Mouse (Mus musculus) forebrain, embryonic 16.5 days (tissue): ENCODE results near the gene Efcab6. TPM values are rescaled to one million over a fixed set of nuclear protein-coding genes. Genes with fewer than 3 reads are reported as not detected.

Experiments
- ATAC-seq: fragments of 200-750 bp; cut with Nextera tagmentation; 2 replicates; pipeline ENCODE4 v1.8.0; 2017; ENCODE audit warnings: mild to moderate bottlenecking, moderate library complexity
- H3K27ac ChIP-seq: fragments of 300-500 bp; sonication (generic); 2 replicates; pipeline ENCODE4 v1.5.1; 2014; ENCODE audit warnings: low read length, control low read depth
- H3K27me3 ChIP-seq: fragments of 300-500 bp; sonication (generic); replicated peaks from 2 replicates; pipeline ENCODE4 v1.6.1; 2014; ENCODE audit warnings: low read length; ENCODE audit not compliant: control insufficient read depth, insufficient read depth
- H3K36me3 ChIP-seq: fragments of 300-500 bp; sonication (generic); 2 replicates; pipeline ENCODE4 v1.6.1; 2014; ENCODE audit not compliant: control insufficient read depth, insufficient read depth
- H3K4me1 ChIP-seq: fragments of 300-500 bp; sonication (generic); replicated peaks from 2 replicates; pipeline ENCODE4 v1.6.1; 2014; ENCODE audit warnings: low read length; ENCODE audit not compliant: control insufficient read depth, insufficient read depth
- H3K4me2 ChIP-seq: fragments of 300-500 bp; sonication (generic); 2 replicates; pipeline ENCODE4 v1.6.1; 2014; ENCODE audit warnings: mild to moderate bottlenecking, low read length, control low read depth
- H3K4me3 ChIP-seq: fragments of 300-500 bp; sonication (generic); replicated peaks from 2 replicates; pipeline ENCODE4 v1.5.1; 2014; ENCODE audit warnings: mild to moderate bottlenecking, low read length, control low read depth
- H3K9ac ChIP-seq: fragments of 300-500 bp; sonication (generic); replicated peaks from 2 replicates; pipeline ENCODE4 v1.6.1; 2014; ENCODE audit warnings: low read depth, low read length, control low read depth
- H3K9me3 ChIP-seq: fragments of 300-500 bp; sonication (generic); 2 replicates; pipeline ENCODE4 v1.6.1; 2016; ENCODE audit warnings: low read length; ENCODE audit not compliant: control insufficient read depth
- WGBS: fragments of 180-500 bp; shearing (Covaris S2); extraction: QIAGEN DNeasy Blood & Tissue Kit; methylation state at CpG from one replicate; pipeline ENCODE4 v1.1.7; 2014; 5-methylcytosine and 5-hydroxymethylcytosine counted together
- polyA plus RNA-seq: library from polyadenylated mRNA; unstranded; fragments of >200 nt; fragmentation: Nextera tagmentation; extraction: Ambion mirVana; gene quantifications from 2 replicates; pipeline ENCODE4 v1.2.1, GENCODE M21; 2015

The Efcab6 gene
- polyA plus RNA-seq, 1 experiment from 2014 or later = 2.8 TPM

GRCm38 (mm10) chr15:83857129-83857528 is 208.1 kb downstream of the Efcab6 start:
- Histone ChIP-seq H3K36me3 (peaks cover 6% of the 10 kb centered on the region; the same call in 1 of the 2 replicates), H3K9ac (no peak overlapping the region), H3K4me3 (no peak overlapping the region), H3K27ac (no peak overlapping the region), H3K9me3 (no peaks in the 10 kb centered on the region), H3K4me2 (no peak overlapping the region), H3K27me3 (no peaks in the 10 kb centered on the region), H3K4me1 (peaks cover 13% of the 10 kb centered on the region)
- no peak for ATAC-seq
- WGBS = 20% methylated on average over 8 of the region's 8 CpGs

GRCm38 (mm10) chr15:83853400-83853811 is 211.8 kb downstream of the Efcab6 start:
- peak; percentile 49 for ATAC-seq
- H3K36me3 ChIP-seq = peaks cover 6% of the 10 kb centered on the region; the same call in 1 of the 2 replicates
- no peak overlapping the region for H3K9ac ChIP-seq
- H3K4me1 ChIP-seq = peaks cover 43% of the 10 kb centered on the region
- peak overlapping the region; percentile 42; the same call in 1 of the 2 replicates for H3K27ac ChIP-seq
- WGBS = 49% methylated on average over 5 of the region's 5 CpGs
- H3K4me2 ChIP-seq = no peak overlapping the region
- H3K9me3 ChIP-seq = no peaks in the 10 kb centered on the region
- no peak overlapping the region for H3K4me3 ChIP-seq
- H3K27me3 ChIP-seq = no peaks in the 10 kb centered on the region

GRCm38 (mm10) chr15:83848193-83848592 is 217.0 kb downstream of the Efcab6 start:
- H3K4me1 ChIP-seq = peaks cover 89% of the 10 kb centered on the region
- ATAC-seq = peak; percentile 11
- H3K27me3 ChIP-seq = no peaks in the 10 kb centered on the region
- H3K4me3 ChIP-seq = no peak overlapping the region
- H3K4me2 ChIP-seq = peak overlapping the region; percentile 31
- WGBS = 16% methylated on average over 9 of the region's 9 CpGs
- H3K36me3 ChIP-seq = no peaks in the 10 kb centered on the region
- H3K9me3 ChIP-seq = no peaks in the 10 kb centered on the region
- peak overlapping the region; percentile 23; the same call in 1 of the 2 replicates for H3K9ac ChIP-seq
- H3K27ac ChIP-seq = peak overlapping the region; percentile 94

GRCm38 (mm10) chr15:83847512-83847911 is 217.7 kb downstream of the Efcab6 start:
- Histone ChIP-seq H3K27ac (peak overlapping the region; percentile 94), H3K4me2 (peak overlapping the region; percentile 31; the same call in 1 of the 2 replicates), H3K4me1 (peaks cover 91% of the 10 kb centered on the region), H3K4me3 (no peak overlapping the region), H3K27me3 (no peaks in the 10 kb centered on the region), H3K9me3 (no peaks in the 10 kb centered on the region), H3K9ac (0 out of 2 replicates have a peak overlapping the region, but pooled peaks have one; percentile 23), H3K36me3 (no peaks in the 10 kb centered on the region)
- ATAC-seq = no peak
- 49% methylated on average over 4 of the region's 4 CpGs for WGBS

- ATAC-seq = no peak
- peak overlapping the region; percentile 94 for H3K27ac ChIP-seq
- H3K4me1 ChIP-seq = peaks cover 95% of the 10 kb centered on the region
- no peaks in the 10 kb centered on the region for H3K36me3 ChIP-seq
- no peaks in the 10 kb centered on the region for H3K9me3 ChIP-seq
- H3K27me3 ChIP-seq = no peaks in the 10 kb centered on the region
- no peak overlapping the region for H3K4me3 ChIP-seq
- H3K9ac ChIP-seq = no peak overlapping the region
- no peak overlapping the region for H3K4me2 ChIP-seq
- WGBS = 41% methylated on average over 8 of the region's 8 CpGs
These were observed 218.6 kb downstream of the Efcab6 start for GRCm38 (mm10) chr15:83846592-83846991.

GRCm38 (mm10) chr15:83845734-83846133 is 219.4 kb downstream of the Efcab6 start:
- Histone ChIP-seq H3K4me2 (no peak overlapping the region), H3K27ac (peak overlapping the region; percentile 73), H3K9me3 (no peaks in the 10 kb centered on the region), H3K4me3 (no peak overlapping the region), H3K4me1 (peaks cover 95% of the 10 kb centered on the region), H3K36me3 (no peaks in the 10 kb centered on the region), H3K27me3 (no peaks in the 10 kb centered on the region), H3K9ac (no peak overlapping the region)
- 19% methylated on average over 11 of the region's 11 CpGs for WGBS
- peak; percentile 43 for ATAC-seq

GRCm38 (mm10) chr15:83842915-83843789 is 222.0 kb downstream of the Efcab6 start:
- Histone ChIP-seq H3K27me3 (no peaks in the 10 kb centered on the region), H3K4me1 (peaks cover 85% of the 10 kb centered on the region), H3K9me3 (no peaks in the 10 kb centered on the region), H3K9ac (peak overlapping the region; percentile 51), H3K27ac (peak overlapping the region; percentile 96), H3K36me3 (peaks cover 2% of the 10 kb centered on the region; the same call in 1 of the 2 replicates), H3K4me3 (0 out of 2 replicates have a peak overlapping the region, but pooled peaks have one; percentile 18), H3K4me2 (peak overlapping the region; percentile 41)
- whole genome bisulfite sequencing = 14% methylated on average over 22 of the region's 22 CpGs
- peak; percentile 21; the same call in 1 of the 2 replicates for ATAC-seq

- Histone ChIP-seq H3K9ac (peak overlapping the region; percentile 38; the same call in 1 of the 2 replicates), H3K9me3 (no peaks in the 10 kb centered on the region), H3K4me2 (no peak overlapping the region), H3K27ac (peak overlapping the region; percentile 89), H3K36me3 (peaks cover 2% of the 10 kb centered on the region; the same call in 1 of the 2 replicates), H3K4me1 (peaks cover 77% of the 10 kb centered on the region), H3K27me3 (no peaks in the 10 kb centered on the region), H3K4me3 (no peak overlapping the region)
- no peak for ATAC-seq
- 55% methylated on average over 12 of the region's 12 CpGs for WGBS
These were observed 222.8 kb downstream of the Efcab6 start for GRCm38 (mm10) chr15:83842419-83842818.

- H3K4me1 ChIP-seq = peaks cover 64% of the 10 kb centered on the region
- no peak overlapping the region for H3K4me3 ChIP-seq
- H3K9me3 ChIP-seq = no peaks in the 10 kb centered on the region
- H3K4me2 ChIP-seq = no peak overlapping the region
- WGBS = 58% methylated on average over 10 of the region's 10 CpGs
- H3K36me3 ChIP-seq = peaks cover 2% of the 10 kb centered on the region; the same call in 1 of the 2 replicates
- H3K27ac ChIP-seq = peak overlapping the region; percentile 89
- ATAC-seq = no peak
- no peaks in the 10 kb centered on the region for H3K27me3 ChIP-seq
- no peak overlapping the region; the same call in 1 of the 2 replicates for H3K9ac ChIP-seq
These were observed 224.0 kb downstream of the Efcab6 start for GRCm38 (mm10) chr15:83840950-83841719.
